Mouse (Mus musculus) left cerebral cortex, postnatal 10 days (tissue): ENCODE data around the gene Mboat1. TPM values are rescaled to one million over a fixed set of nuclear protein-coding genes. Genes with fewer than 3 reads are reported as not detected.

Experiments used
- total RNA-seq, 2 experiments: library from RNA; stranded (reverse); gene quantifications; 2 replicates each; pipeline ENCODE4 v1.2.3; 2021

Mboat1 gene
- total RNA-seq, 2 experiments from 2014 or later = 1.1 to 1.9 TPM

Other genes starting within 250 kb of the Mboat1 start
- gene E2f3, start 150.4 kb upstream of the Mboat1 start, total RNA-seq = 10 to 100 TPM; 19.6 to 20.5 TPM
- 1 to 10 TPM; 1.0 to 1.4 TPM for gene Agtr1a, start 200.0 kb downstream of the Mboat1 start, total RNA-seq